Mouse (Mus musculus) B cell, adult 2 months (primary cell): Measurements from ENCODE around the gene Nxt1.

Experiments used
- DNase-seq, 2 experiments: peaks; one replicate each; pipeline ENCODE4 v3.0.0; 2022

The Nxt1 gene

DNA sequence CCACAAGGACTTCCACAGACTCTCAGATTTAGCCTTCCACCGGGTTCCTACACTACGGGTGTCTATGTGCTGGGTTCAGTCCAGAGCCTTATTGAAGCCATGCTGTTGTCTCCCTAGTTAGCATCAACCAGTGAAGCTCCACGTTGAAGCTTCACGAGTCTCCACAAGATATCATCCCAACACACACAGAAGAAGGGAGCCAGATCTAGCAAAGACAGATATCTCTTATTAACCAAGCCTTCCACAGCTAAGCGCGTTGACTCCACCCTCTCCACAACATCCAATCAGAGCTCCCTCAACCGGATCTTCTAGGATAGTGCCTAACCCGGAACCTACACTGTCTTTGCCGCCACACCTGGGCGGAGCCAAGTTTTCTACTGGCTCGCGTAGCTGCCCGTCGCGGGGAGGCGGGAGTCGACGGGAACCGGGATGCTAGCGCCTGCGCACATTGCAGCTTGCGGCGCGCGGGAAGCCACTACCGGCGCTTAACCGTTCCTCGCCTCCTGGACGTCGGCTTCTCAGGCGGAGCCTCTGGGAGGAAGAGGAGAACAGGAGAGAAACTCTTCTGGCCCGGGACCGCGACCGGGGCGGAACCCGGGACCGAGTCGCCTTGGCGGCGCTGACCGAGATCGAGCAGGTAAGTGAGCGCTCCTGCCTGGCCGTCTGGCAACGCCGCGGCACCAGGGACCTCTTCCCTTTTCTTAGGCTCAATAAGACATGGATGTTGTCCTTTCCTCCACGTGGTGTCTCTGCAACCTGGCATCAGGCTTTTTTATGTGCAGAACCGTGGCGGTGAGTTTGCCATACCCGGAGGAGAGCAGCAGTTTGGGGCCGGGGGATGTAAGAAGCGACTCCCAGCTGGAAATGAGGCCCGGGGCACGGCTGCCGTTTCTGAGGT lies at the start of gene Nxt1:
Gene Nxt1 (plus strand): TSS at position 403 of the 898 bp plus-strand sequence.
- DNase-seq: peak; percentile 99

DNA sequence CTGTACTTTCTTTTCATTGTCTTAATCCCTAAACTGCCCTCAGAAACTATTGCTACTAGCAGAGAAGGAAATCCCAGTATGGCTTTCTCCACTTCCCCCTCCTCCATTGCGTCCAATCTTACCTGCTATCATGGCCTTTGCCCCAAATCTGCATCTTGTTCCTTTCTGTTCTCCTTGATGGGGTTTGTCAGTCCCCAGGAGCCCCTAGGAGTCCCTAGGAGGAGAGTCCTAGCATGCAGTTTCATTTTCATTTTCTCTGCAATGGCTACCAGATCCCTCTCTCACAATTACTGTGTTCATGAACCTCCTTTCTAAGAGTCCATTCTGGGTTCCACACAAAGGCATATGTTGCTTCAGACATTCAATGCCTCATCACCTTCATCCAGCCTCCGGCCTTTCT lies 49.3 kb upstream of the Nxt1 start:
- no peak for DNase-seq

DNA sequence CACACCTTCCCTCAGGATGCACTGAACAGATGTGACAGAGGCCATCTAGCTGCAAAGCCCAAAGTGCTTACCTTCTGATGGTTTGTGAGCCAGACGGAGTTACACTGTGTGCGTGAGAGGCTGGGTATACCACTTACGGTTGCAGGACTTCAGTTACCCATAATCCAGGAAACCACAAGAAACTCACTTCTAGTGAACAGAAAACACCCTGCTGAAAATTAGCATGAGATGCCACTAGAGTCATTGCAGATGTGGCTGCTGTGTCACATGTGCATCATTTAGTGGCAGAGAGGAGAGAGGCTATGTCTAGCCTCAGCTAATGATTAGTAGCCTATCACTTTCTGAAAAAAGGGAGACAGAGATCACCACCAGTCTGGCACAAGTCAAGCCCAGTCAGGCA lies 47.9 kb upstream of the Nxt1 start:
- no peak for DNase-seq

GRCm38 (mm10) chr2:148627011-148627471 lies 45.4 kb upstream of the Nxt1 start:
- DNase-seq: no peak

- DNase-seq: no peak
Observed at GRCm38 (mm10) chr2:148631011-148631410, 41.4 kb upstream of the Nxt1 start.

DNA sequence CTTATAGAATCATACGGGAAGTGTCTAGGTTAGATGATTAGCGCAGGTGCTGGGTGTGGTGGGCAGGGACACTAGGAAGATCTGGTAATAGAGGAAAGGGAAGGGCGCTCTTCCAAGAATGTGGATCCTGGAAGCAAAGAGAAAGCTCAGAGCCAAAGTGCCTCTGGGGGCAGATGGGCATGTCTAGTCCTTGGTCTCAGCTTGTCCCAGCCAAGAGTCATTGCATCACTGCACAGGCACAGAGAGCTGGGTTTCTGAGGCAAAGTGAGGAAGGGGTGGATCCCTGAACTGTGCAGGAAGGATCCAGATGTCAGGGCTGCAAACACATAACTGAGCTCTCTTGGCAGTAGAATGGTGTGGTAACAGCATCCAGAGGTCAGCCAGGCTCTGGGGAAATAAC lies 40.8 kb upstream of the Nxt1 start:
- DNase-seq: no peak

DNA sequence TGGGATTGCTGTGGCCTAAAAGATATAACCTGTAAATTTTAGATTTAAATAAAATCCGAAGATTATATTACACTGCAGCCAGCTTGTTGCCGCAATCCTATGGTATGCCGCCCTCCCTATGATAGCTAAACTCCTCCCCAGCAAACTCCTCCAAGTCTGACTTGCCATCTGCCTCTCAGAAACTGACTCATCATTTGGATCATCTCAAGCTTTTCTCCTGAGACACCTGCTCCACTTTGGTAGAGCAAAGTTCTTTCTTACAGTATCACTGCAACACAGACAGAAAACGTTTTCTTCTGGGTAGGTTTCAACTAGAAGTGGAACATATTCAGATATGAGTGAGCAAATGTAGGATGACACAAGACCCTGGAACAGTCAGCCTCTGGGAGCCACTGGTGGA lies 37.9 kb upstream of the Nxt1 start:
- no peak for DNase-seq

DNA sequence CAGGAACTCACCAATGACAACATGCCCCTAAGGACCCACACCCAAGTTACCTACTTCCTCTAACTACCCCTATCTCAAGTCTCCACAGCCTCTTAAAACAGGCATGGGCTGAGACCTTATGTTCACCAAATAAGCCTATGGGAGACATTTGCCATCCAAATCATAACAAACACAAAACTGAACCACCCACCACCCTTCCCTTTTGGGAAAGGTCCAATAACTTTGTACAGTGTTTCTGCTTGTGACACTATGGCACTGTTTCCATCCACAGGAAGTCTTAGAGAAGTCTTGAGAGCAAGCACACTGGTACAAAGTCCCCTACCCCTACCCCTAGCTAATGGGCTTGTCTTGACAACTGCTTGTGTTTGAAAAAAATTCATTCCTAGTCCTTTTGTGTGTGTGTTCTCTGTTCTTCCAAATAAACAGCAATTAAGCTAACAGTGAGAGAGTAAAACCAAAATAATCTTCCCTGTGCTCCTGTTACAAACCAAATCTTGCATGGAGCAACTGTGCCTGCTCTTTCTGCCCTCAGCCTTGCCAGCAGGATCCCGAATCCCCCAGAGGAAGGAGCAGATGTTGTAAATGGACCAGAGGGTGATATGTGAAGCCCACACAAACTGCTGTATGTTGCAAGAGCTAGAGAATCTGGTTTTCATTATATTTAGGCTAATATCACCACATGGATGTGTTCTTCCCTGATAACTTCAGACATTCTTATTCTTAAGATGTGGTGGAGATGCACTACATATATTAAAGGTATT lies 29.6 kb upstream of the Nxt1 start:
- DNase-seq: no peak

DNA sequence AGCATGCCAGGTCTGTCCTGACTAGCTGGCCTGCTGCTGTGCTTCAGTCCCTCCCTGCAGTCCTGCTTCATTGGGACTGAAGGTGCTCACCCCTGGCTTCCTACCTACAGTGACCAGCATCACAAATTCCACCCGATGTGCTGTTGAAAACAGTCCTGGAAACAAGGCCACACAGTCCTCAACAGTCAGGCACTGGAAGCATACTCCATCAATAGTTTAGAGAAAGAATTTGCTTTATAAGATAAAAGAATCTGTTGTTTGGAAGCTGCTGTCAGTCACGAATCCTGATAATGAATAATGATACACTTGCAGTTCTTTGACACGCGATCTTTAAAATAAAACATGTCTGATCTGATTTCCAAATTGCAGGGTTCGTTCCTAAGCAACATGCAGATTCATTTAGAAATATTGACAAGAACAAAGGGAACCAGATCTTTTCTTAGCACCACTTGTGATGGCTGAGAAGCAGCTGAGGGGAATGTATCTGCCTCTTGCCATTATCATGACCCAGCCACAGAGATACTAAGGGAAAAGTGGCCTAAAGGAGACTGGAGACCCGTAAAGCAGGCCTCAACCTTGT lies 27.9 kb upstream of the Nxt1 start:
- DNase-seq: no peak

DNA sequence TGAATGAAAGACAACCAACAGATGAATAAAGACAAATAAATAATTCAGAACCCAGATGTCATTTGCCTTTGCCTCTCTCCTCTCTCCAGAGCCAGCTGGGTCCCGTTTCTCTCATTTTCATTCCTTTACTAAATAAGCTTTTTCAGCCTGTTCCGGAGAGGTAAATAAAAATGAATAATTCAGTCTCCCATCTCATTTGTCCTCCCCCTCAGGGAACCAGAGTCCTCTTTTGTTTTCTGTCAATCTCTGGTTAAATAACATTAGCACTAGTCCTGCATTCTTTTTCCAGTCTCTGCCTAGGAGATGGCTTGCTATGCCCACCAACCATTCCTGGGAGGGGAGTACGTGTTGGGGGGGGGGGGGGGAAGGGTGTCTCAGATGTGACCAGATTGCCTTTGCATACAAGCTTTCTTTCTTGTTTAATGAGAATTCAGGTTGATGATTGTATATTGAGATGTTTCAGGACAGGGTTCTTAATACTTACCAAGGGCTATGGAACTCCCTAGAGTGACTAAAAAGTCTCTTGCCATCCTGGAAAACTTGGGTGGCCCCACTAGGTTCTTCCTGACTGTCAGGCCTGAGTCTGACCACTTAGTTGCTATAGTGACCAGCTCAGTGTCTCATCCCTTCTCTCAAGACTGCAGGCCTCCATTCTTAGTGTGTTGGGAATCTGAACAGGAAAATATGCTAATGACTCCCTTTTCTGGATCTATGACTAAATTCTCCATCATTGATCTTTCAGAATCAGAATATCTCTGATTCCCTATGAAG lies 21.6 kb upstream of the Nxt1 start:
- DNase-seq: no peak

DNA sequence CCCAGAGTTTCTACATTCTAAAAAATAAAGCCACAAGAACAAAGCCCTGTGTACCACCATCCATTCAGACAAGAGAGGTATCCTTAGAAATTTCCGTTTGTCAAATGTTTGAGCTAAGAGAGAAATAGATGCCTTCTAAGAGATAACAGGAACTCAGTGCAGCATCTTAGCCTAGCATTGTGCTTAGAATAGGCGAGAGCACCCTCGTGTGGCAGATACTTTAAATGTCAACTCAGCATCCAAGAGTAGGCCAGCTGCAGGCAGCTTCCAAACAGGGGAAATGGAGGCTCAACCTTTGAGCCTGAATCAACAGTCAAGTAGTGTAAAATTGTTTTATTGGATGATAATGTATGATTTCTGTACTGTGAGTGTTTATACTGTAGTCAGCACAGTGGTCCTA lies 17.4 kb upstream of the Nxt1 start:
- peak; percentile 71 to 72 for DNase-seq

DNA sequence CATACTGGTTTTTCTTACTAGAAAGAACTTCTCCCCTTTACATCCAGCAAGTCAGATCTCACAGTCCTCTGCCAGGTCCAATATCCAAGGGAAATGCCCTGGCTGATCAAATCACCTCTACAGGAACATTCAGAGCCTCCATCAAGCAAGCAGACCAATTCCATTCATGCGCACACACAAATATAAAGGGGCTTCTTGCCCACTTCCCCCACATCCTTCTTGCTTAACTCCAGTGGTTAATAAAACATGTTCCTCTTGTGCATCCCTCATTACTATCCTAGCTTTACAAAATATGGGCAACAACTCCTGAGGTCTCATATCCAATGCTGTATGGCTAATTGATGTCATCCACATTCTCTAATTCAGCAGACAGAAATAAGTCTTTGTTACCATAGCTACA lies 8.9 kb upstream of the Nxt1 start:
- DNase-seq: no peak

DNA sequence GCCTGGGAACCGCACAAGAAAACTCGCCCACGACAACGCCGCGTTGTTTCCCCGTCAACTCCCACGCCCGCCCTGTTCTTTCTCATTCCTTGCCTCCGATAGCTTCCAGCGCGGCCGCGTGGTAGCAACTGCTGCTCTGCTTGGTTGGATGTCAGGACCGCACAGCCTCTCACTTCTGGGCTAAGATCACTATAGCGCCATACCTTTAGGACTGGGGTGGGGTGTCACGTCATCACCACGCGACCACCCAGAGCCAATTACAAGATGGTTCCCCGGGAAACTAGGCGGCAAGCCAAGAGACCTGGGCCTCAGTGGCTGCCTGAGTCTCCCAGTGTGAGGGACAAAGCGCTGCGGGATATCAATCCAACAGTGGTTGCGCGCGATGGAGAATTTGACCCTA lies 5.4 kb downstream of the Nxt1 start:
- DNase-seq: no peak

GRCm38 (mm10) chr2:148679346-148679745 lies 6.9 kb downstream of the Nxt1 start:
- DNase-seq: no peak

DNA sequence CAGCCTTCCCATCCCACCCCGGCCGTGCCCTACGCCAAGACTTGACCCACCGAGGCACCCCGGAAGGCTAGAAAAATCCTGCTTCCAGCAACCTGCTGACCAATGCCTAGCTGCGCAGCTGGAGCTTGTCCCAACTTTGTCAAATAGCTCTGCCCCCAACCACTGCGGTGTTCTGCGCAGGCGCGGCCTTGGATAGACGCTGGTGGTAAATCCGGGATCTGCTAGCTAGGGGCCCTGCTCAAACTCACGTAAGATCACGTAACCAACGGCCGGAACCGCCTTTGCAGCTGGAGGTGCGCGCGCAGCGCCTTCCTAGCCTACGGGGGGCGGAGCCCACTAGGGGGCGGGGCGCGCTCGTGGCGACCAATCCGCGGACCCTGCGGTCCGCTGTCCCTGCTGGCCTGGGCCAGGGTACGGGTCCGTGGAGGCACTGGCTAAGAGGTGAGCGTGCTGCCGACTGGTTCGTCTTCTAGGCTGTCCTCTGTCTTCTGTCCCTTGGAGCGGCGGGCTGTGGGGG lies 8.4 kb downstream of the Nxt1 start, which contains the start of gene Gzf1:
Gene Gzf1 (plus strand): TSS at position 249 of the 517 bp plus-strand sequence.
- peak; percentile 98 to 99 for DNase-seq

DNA sequence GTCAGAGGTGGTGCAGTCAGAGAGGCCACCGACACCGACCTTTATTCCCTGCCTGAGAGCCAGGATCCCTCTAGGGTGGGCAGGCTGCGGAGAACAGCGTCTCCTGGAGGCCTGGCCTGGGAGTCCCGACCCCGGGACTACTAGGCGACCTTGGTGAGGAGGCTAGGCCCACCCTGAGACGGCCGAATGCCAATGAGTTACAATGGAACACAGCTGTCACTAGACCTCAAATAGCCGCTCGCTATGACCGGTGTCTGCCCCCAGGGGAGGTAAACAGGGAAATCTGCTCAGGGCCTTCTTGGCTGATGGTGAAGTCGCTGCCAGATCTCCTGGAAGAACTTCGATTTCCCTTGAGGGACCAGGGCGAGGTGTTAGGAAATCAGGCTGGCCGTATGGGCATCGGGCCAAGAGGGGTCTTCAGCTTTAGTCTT lies 9.1 kb downstream of the Nxt1 start:
- peak; percentile 49 to 56 for DNase-seq

DNA sequence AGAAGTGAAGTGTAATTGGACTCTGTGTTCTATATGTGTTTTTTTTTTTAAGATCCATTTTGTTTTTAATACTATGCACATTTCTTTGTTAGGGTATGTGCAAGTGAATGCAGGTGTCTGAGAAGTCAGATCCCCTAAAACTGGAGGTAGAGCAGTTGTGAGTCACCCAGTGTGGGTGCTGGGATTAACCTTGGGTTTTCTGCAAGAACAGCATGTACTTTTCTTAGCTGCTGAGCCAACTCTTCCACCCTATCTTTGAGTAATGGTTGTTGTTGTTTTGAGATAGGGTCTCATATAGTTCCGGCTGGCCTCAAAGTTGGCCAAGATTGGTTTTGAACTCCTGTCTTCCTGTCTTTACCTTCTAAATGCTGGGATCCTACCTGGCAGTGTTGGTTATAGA lies 10.6 kb downstream of the Nxt1 start:
- no peak for DNase-seq

DNA sequence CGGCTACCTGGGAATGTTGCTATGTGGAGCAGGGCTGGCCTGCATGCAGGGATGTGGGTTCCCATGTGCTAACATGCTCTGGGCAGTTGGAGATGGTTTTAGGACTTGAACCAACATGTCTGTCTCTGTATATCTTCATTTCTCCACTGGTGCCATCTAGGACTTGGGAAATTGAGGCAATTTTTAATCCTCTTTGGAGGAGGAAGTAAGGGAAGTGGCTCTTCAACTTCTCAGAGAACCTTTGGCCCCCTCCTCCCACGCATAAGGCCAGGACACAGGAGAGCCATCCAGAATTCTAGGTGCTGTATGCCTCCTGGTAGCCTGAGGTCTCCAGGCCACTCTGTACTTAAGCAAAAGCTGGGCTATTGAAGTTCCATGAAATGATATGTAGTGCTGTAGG lies 12.6 kb downstream of the Nxt1 start:
- DNase-seq: no peak

DNA sequence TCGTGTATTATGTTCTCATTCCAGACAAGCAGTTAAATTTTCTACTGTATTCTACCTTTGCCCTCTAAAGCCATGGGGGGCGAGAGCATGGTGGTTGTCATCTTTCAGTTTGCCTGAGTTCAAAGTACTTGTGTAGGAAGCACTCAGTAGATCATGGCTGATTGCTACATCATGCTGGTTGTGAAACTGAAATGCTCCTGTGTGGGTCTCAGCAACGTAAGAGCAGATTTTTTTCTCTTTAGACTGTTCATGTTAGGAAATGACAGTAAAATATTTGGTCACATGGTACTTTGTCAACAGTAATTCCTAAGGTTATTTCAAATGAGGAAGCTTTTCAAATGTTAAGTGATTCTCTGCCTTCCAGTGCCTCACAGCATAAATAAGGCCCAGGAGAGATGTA lies 13.3 kb downstream of the Nxt1 start:
- DNase-seq: no peak

GRCm38 (mm10) chr2:148686862-148687261 lies 14.5 kb downstream of the Nxt1 start:
- DNase-seq: no peak

GRCm38 (mm10) chr2:148687971-148688370 lies 15.6 kb downstream of the Nxt1 start:
- no peak for DNase-seq

GRCm38 (mm10) chr2:148689444-148690140 lies 17.2 kb downstream of the Nxt1 start:
- DNase-seq: no peak
